Mouse (Mus musculus) cerebellum, adult 11 months (tissue): ENCODE data around the gene Dhx8.

Source experiments
- DNase-seq: peaks from one replicate; pipeline ENCODE4 v3.0.0; 2022

Gene Dhx8

DNA sequence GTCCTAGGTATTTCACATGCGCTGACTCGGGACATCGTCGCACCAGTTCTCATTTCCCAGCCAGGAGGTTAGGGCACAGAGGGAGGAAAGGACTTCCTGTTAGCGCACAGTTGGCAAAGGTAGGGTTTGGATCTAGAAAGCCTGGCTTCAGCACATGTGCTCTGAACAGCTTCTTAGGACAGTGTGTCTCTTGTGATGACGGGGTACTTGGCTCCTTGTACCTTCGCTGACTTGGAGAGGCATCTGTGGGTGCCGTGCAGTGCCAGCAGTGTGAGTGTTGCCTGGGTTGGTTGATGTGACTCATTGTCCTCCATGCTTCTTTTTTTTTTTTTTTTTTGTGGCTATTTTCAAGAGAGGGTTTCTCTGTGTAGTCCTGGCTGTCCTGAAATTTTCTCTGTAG lies 23.9 kb downstream of the Dhx8 start:
- no peak for DNase-seq

DNA sequence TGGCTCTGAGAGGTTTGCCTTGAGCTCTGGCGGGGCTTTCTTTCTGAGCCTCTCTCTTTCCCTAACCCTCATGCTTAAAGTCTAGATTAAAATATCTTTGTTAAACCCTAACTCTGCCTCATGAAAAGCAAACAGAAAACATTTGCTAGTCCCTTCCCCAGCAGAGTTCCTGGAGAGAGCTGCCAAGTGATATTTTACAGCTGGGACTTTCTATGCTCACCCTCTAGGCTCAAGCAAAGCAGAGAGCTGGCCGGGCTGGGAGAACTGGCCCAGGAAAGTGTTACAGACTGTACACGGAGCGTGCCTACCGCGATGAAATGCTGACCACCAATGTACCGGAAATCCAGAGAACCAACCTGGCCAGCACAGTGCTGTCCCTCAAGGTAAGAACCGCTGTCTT lies 24.6 kb downstream of the Dhx8 start:
- no peak for DNase-seq

DNA sequence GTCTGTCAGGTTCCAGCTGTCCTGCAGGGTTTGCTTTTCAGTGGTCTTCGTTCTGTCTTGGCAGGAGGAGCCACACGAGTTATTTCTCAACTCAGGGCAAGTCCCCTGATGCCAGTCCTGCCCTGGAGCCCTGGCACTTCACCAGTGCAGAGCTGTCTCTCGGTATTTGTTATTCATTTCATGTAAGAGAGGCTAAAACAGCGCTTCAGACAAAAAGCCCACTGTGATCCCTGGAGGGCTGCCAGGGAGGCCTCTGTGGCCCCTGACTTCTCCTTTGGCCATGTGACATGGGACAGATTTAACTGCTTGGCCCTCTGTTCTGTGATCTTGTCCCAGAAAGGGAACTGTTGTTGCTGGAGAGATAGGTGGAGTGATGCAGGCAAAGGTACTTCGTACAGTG lies 25.7 kb downstream of the Dhx8 start:
- DNase-seq = peak; percentile 21

DNA sequence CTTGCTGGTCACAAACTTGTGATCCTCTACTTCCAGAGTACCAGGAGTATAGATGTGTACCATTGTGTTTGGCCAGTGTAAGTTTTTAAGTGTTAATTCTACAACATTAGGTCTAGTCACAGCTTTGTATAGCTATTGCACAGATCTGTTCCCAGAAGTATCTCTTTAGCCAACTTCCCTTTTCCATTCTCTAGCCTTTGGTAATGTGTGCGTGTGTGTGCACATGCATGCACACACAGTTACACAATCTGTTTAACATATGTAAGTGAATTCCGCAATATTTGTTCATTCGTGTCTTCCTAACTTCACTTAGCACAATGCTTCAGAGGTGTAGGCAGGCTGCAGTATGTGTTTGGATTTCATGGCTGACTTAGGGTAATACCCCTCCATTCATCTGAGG lies 26.8 kb downstream of the Dhx8 start:
- no peak for DNase-seq

DNA sequence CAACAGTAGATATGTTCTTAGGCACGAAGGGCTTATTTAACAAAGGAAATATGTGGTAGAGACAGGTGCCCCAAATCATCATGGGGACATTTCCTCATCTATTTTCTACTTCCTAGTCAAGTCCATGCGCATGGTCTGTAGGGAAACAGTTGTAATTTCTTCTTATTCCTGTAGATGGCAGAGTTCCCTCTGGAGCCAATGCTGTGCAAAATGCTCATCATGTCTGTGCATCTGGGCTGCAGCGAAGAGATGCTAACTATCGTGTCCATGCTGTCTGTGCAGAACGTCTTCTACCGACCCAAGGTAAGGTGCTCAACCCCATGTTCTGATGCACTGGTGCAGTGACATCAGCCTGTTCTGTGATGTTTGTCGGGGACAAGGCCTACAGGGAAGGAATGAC lies 31.0 kb downstream of the Dhx8 start:
- DNase-seq = no peak

DNA sequence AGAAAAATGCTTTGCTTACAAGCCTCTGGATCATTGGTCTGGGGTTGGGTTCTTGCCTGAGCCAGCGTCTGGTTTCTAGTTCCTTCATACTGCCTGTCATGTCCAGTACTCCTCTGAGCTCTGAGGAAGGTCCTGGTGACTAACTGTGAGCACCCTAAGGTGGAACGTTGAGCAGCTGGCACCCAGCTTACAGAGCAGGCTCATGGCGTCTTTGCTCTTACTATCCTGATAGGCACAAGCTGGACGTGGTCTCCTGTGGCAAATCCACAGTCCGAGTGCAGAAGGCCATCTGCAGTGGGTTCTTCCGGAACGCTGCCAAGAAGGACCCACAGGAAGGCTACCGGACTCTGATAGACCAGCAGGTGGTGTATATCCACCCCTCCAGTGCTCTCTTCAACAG lies 31.8 kb downstream of the Dhx8 start:
- no peak for DNase-seq

DNA sequence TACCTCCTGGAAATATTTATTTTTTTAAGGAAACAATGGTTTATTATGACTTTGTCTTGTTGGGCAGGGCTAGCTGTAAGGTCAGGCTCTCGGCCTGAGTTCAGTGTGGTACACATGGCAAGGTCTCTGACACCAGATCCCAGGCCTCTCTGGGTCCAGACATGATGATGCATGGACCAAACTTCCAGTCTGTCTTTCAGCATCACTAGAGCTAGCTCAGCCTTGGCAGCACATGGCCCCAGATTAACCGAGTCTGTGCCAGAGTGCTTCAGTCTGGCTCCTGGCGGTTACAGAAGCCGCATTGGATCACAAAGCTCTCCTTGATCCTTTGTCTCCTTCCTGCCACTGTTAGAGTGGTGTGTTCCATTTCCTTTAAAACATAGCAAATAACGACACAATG lies 34.6 kb downstream of the Dhx8 start:
- no peak for DNase-seq

DNA sequence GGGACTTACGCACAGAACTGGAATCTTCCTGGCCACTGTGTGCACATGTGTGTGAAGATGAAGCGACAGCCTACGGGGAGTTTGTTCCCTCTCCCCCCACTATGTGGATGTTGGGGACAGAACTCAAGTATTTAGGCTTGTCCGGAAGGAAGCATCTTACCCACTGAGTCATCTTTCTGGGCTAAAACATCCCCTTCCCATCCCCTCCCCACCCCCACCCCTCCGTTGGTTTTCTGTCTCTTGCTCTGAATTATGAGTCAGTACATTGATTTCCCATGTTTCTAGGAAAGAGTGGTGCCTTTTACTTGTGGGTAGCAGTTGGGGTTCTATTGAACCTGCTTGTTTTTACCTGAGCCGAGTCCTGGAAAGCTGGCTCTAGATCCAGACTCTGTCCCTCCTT lies 36.0 kb downstream of the Dhx8 start:
- no peak for DNase-seq

DNA sequence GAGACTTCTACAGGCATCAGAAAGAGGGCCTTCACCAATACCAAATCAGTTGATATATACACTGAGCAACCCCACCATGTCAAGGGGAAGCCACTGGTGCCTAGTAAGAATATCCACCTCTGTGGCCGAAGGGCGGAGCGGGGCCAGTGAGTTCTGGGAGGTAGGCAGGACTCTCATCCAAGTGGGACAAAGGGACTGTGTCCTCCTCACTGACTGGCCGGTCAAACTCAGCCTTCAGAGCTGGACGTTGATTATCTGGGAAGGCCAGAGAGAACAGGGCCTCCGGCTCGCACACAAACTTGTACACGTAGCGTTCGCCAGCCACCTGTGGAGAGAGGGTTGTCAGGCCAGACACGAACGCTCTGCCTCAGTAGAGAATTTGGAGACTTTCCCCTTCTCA lies 37.5 kb downstream of the Dhx8 start:
- no peak for DNase-seq

DNA sequence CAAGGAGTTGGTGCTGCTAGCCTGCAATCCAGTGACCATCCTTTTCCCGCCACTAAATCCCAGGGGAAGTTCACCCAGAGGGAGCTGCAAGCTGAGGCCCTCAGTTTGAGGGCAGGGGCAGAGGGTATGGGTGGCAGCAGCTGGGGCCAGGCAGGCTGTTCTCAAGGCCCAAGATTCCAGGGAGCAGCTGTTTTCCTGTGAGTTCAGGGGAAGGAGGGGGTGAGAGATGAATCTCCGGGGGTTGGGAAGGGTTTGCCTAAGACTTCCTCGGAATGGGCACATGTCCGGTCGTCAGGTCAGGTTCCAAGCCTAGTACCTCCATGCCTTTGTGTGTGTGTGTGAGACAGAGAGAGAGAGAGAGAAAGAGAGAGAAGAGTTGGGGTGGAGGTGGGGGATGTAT lies 39.3 kb downstream of the Dhx8 start:
- no peak for DNase-seq

DNA sequence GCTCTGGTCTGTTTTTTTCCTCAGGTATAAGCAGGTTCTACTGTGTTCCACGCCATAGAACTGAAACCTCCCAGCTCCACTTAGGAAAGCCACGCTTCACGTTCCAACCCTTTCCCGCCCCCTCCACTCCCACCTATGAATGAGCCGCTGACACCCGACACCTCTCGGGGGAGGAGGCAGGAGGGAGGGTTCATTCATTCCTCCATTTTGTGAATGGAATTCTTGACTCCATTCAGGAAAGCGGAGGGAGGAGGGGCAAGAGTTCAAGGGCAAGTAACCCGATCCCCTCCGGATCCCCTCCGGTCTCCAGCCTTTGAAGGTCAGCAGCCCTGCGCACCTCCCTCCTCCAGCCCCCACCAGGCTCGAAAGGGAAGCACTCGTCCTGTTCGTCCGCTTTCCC lies 39.7 kb downstream of the Dhx8 start:
- DNase-seq = no peak

DNA sequence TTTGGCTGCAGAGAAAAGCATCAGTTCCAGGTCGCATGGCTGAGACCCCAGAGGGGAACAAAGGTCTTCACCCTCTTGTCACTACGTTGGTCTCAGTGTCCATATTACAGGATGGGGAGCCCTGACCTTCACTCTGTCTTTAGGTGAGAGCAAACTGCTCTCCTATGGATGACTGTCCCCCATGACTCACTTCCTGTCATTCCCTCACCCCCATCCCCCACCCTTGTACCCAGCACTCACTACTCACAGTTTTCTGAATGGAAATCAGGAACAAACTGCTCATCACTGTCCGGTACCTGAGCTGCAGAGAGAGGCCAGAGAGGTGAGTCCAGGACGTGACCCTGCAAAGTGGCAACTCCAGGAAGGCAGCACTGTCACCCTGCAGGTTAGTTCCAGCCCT lies 44.1 kb downstream of the Dhx8 start:
- no peak for DNase-seq

DNA sequence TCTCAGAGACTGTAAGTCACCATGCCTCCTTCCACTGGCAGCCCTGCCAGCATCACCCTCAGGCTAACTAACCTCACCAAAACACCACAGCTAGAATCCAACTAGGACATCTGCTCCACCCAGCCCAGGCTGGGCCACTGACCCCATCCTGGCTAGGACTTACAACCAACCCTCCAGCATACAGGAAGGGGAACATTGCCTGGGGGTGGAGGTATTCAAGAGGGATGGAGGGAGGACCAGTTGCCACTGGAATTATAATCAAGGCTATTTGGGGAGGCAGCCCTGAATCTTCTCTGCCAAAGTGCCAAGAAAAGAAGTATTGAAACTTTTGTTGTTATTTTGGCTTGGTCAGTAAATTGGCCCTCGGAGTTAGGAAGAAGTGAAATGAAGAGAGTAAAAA lies 50.4 kb downstream of the Dhx8 start:
- DNase-seq = no peak

DNA sequence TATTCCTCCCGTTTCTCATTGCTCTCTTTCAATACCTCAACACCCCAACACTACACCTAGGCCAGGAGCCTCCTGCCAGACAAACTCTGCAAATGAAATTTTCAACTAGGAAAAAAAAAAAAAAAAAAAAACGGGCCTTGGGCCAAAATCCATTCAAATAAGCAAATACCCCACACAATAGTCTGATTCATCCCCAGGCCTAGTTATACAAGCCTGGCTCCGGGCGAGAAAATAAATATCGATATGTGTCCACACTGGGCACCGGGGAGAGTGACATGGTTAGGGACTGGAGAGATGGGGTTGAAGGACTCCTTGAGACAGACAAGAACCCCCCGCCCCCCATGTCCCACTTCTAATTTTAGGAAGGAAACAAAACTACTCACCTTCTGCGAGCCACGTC lies 50.9 kb downstream of the Dhx8 start:
- DNase-seq = no peak

DNA sequence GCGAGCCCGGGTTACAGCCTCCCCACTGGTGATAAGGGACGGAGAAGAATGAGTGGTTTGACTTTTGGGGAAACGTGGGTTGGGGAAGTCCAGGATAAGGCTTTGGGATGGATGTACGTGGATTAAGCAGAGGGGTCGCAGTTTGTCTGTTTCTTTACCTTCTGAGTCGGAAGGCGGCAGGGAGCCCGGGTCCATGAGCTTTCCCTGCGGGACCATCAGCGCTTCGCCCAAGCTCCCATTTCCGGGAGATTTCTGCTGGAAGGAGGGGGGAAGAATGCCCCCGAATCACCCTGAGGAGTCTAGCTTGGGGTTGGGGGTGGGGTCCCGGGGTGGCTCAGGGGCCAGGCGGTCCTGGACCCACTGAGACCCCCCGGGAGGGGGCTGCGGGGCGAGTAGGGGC lies 51.4 kb downstream of the Dhx8 start:
- DNase-seq = no peak

DNA sequence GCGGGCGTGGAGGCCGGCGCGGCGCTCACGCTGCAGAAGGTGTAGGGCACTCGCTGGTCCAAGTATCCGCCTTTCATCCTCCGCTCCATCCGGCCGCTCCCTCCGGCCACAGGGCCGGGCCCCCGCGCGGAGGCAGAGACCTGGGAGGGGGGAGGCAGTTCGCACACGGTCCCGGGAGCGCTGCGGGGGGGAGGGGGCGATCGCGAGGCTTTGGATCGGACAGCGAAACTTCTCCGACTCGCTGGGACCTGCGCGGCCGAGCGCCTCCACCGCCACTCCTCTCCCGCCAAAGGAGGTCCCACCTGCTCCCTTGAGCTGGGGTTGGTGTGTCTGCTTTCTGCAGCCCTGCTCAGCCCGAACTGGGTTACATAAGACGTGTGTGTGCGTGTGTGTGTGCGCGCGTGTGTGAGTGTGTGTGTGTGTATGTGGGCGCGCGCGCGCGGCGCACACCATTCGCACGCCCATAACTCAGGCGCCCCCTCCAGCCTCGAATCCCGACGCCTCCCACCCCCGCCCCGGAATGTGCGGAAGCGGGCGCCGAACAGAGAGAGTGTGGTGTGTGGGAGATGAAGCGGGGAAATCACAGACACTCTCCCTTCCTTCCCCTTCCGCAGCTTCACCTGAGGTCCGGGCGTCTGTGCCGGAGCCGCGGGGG lies 51.9 kb downstream of the Dhx8 start:
- DNase-seq = peak; percentile 31

DNA sequence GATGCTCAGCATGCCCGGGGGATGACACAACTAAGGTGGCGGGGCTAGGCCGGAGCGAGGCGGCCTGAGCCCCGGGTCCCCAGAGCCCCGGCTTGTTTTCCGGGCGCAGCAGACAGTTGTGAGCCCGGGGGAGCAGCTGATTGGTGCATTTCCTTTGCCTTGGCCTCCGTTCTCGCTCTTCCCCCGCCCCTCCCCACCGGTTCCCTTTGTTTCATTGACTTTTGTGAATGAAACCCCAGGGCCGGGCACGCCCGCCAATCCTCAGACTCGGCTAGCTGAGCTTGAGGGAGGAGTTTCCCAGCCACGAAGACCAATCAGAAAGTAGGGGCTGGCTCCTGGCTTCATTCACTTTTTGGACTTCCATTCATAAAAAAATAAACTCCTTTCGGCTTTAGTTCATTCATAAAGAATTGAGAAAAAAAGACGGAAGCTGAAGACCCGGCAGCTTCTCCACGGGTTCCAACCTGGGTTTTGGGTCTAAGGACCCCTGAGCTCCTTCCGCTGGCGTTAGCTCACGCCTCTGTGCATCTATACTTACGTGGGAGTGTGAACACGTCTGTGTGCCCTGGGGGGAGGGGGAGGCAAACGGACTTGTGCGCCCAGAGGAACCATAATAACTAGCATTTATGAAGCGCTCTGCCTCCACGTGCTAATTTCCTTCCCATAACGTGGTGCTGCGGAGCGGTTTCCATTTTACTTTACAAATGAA lies 52.6 kb downstream of the Dhx8 start, which contains the start of gene Etv4:
Gene Etv4, minus strand, starts transcription at position 229 of the 709 bp plus-strand sequence.
- DNase-seq = peak; percentile 78

DNA sequence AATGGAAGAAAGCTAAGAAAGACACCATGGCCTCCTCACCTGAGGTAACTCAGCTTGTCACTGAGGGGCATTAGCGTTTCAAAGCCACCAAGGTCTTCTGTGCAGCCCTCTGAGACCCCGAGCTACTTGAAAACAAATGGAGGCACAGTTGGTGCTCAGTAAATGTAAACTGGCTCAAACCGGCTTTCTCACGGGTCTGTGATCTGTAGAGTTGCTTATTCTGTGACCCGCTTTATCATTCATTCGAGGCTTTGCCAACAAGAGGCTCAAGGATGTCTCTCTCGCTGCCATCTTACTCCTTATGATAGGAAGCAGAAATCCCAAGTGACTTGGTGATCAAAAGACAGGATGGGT lies 53.1 kb downstream of the Dhx8 start:
- DNase-seq = no peak

DNA sequence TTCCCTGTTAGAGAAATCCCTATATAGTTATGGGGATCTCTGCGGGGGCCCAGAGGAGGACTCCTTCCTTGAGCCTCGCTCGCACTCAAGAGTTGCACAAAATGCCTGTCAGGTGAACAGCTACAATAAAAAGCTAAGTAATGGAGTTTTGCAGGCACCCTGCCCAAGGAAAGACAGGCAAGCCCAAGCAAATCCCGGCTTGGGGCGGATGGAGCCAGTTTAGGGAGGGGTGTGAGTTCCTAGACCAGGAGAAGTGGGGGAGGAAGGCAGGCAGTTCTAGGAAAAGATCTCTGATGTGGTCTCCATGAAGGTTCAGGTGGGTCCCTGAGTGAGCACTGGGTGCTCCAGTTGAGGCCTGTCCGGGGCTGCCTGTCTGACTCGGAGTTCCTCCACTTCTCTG lies 53.9 kb downstream of the Dhx8 start:
- DNase-seq = no peak

DNA sequence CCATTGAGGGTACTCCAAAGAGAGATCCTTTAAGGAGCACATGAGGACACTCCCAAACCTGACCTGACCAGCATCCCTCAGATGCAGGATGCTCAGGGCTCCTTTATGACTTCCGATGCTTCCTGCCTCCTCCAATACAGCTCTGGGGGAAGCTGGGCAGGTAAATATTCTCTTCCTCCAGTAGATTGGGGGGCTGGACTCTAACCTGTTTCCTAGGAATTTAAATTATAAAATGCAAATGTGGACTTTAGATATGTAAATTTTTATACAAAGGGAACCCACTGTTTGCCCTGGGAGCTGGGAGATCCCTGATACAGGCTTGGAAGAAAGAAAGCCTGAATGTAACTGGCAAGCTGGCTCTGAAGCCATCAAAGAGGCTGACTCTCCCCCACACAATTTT lies 54.7 kb downstream of the Dhx8 start:
- no peak for DNase-seq

DNA sequence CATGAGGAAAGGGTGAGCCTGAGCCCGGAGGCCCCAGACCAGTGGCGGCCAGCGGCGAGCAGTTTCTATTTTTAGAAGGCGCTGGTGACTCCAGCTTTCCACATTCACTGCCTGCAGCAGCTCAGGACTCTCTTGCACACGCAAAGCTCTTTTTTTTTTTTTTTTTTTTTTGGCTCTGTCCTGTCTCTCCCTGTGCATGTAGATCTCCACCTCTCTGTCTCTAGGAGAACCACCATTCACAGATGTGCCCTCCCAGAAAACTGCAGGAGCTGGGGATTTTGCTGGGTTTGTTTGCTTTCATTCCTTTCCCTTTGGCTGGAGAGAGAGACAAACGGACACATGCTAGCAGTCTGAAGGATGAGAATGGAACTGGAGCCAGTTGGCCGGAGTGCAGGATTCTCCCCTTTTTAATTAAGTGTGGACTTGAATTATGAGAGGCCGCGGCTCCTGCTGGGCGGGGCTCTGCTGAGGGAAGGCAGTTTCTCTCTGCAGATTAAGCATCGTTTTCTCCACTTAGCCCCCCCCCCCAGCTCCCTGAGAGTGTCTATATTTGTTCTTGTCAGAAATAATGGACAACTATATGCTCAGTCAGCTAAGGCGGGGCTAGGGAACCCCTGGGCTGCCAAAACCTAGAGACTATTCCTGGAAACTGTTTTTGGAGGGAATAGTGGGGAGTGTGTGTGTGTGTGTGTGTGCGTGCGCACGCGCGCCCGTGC lies 58.2 kb downstream of the Dhx8 start:
- no peak for DNase-seq

DNA sequence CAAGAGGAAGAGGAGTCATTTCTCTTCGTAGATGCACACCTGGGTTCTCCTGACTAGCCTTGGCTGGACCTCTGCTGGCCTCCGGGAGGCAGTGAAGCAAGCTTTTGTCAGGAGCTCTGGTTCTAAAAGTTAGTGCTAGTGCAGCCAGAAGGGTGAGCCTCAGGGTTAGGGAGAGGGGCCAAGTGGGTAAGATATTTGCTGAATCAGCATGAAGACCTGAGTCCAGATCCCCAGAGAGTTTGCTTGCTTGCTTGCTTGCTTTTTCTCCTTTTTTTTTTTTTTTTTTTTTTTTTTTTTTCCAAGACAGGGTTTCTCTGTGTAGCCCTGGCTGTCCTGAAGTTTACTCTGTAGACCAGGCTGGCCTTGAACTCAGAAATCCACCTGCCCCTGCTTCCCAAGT lies 64.6 kb downstream of the Dhx8 start:
- no peak for DNase-seq

DNA sequence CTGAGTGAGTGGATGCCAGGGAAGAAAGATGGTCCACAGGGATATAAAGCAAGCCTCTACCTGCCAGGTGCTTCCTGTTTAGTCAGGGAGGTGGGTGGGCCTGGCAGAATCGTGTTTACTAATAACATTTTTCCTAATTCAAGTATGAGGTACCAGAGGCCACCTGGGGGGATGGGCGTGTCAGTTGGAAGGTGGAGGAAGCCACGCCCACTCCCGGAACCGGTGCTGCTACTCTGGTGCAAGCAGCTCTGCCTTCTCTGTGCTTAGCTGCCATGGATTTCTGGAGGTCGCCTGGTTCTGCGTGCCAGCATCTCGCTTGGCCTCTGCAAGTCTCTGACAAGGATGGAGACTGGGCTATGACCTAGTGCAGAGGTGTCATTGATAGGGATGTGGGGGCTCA lies 65.4 kb downstream of the Dhx8 start:
- no peak for DNase-seq

DNA sequence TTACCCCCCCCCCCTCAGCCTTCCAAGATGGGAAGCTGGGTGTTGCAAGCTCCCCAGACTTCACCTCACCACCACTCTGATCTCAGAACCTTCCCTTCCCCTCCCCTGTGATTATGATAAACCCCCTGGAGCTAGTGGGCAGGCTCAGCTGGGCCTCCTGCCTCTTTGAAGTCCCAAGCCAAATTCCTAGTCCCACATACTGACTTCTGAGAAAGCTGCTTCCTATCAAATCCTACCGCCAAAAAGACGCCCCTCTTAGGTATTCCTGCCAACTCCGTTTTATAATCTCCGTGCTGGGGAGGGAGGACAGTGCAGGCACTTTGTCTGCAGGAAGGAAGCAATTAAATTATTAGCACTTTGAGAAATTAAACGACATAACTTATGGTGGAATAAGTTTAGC lies 68.7 kb downstream of the Dhx8 start:
- no peak for DNase-seq
